Mouse (Mus musculus) left cerebral cortex, adult 18-20 months (tissue): ENCODE data around the gene Kcnj1. TPM values are rescaled to one million over a fixed set of nuclear protein-coding genes. Genes with fewer than 3 reads are reported as not detected.

Experiments used
- DNase-seq, 2 experiments: peaks; one replicate each; pipeline ENCODE4 v3.0.0; 2021 to 2022; ENCODE audit warnings: low spot score in 2 of 2, mixed read lengths in 1 of 2
- long read RNA-seq, 2 experiments: library from polyadenylated mRNA; stranded (forward); transcript quantifications; one replicate each; pipeline ENCODE4 v2.0.0; 2021
- total RNA-seq, 2 experiments: library from RNA; stranded (reverse); gene quantifications; 2 replicates each; pipeline ENCODE4 v1.2.3; 2021

The Kcnj1 gene
- total RNA-seq: not detected
- long read RNA-seq, experiment 1: 0 reads
- long read RNA-seq, experiment 2: 0 reads

GRCm38 (mm10) chr9:32372202-32372601 lies at the start of gene Kcnj1:
Gene Kcnj1 (plus strand): TSS chr9:32372493.
- no peak for DNase-seq

- DNase-seq: no peak
Observed at GRCm38 (mm10) chr9:32323610-32324009, 48.7 kb upstream of the Kcnj1 start.

GRCm38 (mm10) chr9:32328777-32329176 lies 43.5 kb upstream of the Kcnj1 start:
- DNase-seq: no peak

DNA sequence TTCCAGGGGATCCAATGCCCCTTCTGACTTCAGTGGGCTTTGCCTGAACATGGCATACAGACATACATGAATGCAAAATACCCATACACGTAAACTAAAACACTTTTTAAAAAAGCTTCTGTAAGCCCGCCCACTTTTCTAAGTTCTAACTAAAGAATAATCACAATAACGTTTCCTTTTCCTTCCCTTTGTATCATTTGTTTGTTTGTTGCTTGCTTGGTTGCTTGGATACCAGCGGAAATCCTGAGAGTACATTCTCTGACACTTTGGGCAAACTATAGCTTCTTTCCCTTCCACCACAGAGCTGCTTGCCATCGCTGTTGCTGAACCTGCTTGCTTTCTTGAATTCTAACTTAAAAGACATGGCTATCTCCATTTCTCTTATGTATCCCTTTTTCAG lies 41.1 kb upstream of the Kcnj1 start:
- no peak for DNase-seq

DNA sequence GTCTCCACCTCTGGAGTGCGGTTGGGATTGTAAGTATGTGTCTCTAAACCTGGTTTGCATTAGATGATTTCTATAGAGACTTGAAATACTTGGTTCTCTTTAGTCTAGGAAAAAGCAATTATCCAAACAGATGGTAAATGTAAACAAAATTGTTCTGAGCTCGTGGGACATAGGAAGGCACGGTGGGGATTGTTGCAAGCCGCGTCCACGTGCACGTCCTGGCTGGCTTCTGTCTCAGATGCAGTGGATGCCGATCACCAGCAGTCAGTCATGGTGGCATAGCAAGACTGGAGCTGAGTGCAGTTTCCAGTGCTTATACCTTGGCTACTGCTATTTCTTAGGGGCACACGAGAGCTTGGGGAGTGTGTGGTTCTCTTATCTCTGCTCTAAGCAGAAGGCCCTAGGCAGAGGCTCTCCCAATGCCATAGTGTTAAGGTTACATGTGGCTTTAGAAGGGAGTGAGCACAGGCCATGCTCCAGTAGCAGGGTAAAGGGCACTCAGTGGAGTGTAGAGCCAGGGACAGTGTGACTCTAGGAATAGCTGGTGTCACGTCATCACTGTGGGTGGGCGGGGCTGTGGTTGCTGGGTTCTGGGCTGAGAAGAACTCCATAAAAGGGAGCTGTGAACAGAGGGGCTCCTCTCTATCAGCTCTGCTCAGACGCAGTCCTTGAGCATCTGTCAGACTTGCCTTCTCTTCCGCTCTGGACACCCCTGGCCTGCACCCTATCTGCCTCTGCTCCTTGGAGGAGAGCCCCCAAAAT lies 36.7 kb upstream of the Kcnj1 start:
- DNase-seq: no peak

DNA sequence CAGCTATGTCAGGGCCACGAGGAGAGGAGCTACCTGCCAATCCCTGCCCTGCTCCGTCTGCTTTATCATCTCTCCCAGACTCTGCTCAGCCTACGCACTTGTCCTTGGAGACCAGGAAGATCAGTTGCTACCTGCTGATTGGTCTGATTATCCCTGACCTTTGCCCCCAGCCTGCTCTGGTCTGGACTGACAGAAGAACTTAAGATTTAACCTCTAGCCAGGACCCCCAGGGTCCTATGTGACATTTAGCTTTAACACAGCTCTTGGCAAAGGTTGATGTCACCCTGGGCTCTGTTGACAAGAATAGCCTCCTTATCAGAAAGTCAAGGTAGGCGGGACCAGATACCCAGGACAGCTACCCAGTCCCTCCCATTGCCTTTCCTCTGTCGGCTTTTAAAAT lies 31.5 kb upstream of the Kcnj1 start:
- no peak for DNase-seq

DNA sequence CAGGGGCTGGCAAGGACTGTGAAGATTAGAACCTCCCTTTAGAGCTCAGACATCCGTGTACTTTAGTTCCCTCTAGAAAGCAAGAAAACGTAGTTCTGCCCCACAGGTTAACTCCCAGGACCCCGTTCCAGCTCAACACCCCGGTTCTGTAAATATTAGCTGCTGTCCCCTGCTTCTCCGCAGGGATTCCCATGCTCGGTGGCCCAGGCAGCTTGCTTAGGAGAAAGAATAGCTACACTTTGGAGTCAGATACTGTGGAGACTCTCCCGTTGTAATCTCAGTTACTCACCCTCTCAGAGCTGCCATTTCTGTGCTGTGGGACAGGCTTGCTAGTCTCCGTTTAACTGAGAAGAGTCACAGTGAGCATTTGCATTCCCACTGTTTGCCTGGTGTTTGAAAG lies 29.4 kb upstream of the Kcnj1 start:
- no peak for DNase-seq

- DNase-seq: no peak
Observed at GRCm38 (mm10) chr9:32344051-32344450, 28.2 kb upstream of the Kcnj1 start, which contains the start of gene Kcnj5. Gene Kcnj5 (minus strand): TSS chr9:32344350.

- peak in 1 of 2 experiments; percentile 9 for DNase-seq
Observed at GRCm38 (mm10) chr9:32344489-32344888, 27.8 kb upstream of the Kcnj1 start.

DNA sequence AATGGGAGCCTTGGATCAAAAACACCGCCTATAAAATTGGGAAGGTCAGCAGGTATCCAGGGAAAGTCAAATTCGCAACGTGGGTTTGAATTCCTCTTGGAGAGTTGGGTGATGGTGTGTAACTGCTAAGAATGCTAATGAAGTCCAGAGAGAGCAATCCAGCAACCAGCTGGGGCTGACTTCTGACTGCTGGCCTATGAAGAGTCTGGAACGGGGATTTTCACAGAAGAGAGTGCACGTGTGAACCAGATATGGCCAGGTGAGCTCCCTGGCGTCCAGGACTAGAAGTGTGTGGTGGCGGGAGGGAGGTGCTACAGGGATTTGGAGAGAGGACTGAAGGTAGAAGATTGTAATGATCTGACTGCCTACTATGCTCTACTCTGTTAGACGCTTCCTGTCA lies 24.2 kb upstream of the Kcnj1 start:
- DNase-seq: no peak

DNA sequence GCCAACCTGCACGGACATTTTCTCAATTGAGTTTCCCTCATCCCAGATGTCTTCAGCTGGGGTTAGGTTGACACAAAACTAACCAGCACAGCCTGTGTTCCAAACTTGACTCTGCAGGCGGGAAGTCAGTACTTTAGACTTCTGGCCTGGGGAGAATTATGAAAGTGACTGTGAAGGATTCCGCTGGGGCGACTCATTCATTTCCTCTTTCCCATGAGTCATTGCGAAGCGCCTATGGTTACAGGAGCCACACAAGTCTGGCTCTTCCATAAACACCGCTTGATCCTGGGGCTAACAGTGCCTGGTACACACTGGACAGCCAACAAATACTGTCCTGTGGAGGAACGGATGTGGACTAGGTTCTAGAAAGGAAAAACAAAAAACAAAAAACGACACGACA lies 22.9 kb upstream of the Kcnj1 start:
- no peak for DNase-seq

DNA sequence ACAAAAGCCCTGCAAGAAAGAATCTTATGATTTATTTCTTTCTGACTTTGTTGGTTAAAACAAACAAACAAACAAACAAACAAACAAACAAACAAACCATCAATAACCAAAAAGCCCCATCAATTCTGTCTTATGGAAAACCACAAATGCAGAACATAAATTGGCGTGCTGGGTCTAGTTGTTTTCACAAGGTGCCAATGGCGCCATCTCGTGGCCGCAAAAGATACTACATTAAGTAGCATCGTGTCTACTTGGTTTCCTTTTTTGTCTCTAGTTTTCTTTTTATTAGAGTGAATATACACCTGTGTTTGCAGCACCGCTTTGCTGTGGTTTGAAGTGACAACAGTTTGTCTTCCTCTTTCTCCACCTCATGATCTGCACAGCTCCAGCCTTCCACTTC lies 22.0 kb upstream of the Kcnj1 start:
- peak; percentile 67 to 86 for DNase-seq

DNA sequence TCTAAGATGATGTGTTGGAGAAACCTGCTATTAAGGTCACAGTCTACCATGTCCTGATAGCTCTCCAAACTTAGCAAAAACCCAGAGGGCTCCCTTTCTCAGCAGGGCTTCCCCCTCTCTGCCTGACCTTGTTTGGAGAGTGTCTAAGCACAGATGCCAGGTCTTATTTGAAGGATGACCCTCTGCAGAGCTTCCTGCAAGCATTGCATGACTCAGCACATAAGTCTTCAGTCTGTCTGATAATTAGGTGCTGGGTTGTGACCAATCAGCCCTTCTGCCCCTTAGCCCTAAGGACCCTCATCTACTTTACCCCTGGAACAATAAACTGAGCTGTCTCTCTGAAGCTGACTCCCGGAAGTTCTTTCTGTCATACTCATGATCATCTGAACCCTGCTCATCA lies 11.5 kb upstream of the Kcnj1 start:
- no peak for DNase-seq

- DNase-seq: no peak
Observed at GRCm38 (mm10) chr9:32368812-32369211, 3.5 kb upstream of the Kcnj1 start.

DNA sequence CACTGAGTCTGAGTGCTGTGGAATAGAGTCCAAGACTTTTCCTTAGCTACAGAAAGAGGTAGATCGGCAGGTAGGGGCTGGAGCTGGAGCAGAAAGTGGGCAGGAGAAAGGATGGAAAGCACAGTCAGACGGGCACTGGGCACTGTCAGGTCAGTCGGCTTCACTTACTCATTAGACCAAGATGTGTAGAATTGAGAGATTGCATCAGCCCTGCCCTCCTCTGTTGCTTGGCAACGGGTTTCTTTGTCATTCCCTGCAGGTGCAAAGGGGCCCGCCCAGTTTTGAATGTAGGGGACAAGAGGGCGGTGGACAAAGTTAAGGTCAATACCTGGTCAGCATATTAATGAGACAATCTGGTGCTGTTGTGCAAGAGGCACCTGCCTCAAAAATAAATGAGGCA lies 2.9 kb upstream of the Kcnj1 start:
- DNase-seq: no peak

- DNase-seq: no peak
Observed at GRCm38 (mm10) chr9:32373656-32374055, 1.4 kb downstream of the Kcnj1 start.

GRCm38 (mm10) chr9:32376031-32376430 lies 3.7 kb downstream of the Kcnj1 start:
- DNase-seq: no peak

DNA sequence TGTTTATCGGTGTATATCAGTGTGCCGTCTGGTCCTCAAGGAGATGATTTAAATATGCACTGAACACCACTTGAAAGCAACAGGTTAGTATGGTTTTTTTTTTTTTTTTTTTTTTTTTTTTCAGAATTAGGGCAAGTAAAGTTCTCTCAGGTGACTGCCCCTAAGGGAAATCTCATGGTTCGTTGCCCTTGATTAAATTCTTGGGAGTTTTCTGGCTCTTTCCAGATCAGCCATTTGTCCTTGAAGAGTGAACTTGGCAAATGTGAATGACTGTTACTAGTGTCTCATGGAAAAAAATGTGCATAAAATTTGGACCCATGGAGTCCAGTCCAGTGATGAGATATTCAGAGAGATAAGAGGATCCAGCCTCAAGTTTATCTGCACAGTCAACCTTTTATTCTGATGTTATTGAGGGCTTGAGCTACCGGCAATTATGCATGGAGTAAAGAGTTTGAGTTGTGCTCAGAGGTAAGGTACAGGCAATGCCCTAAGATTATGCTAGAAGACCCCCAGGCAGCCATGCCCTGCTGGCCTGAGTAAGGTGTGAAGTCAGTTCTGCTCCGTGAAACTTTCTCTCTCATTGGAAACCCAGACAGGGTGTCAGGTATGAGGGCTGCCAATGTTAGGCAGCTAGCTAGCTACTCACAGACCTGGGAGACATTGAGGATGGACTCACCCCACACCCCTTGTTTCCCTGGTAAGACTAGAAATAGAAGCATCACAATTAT lies 4.7 kb downstream of the Kcnj1 start:
- DNase-seq: no peak

- DNase-seq: no peak
Observed at GRCm38 (mm10) chr9:32384906-32385305, 12.6 kb downstream of the Kcnj1 start.

DNA sequence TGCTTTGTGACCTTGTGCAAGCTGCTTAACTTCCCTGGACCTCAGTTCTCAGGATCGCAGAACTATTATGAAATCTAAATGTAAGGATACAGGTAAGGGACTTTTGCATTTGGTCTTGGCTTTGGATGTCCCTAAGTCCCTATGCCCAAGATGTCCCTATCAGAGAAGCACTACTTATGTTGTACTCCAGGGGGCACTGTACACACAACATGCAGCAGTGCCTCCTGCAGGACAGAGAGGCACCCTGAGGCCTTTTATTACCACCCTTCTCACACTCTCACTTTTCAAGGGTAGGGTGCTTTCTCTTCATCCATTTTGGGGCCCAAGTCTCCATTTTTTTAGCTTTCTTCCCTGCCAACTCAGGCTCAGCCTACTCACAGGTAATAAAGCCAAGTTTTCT lies 15.8 kb downstream of the Kcnj1 start:
- DNase-seq: no peak

- DNase-seq: no peak
Observed at GRCm38 (mm10) chr9:32391092-32391491, 18.8 kb downstream of the Kcnj1 start.

DNA sequence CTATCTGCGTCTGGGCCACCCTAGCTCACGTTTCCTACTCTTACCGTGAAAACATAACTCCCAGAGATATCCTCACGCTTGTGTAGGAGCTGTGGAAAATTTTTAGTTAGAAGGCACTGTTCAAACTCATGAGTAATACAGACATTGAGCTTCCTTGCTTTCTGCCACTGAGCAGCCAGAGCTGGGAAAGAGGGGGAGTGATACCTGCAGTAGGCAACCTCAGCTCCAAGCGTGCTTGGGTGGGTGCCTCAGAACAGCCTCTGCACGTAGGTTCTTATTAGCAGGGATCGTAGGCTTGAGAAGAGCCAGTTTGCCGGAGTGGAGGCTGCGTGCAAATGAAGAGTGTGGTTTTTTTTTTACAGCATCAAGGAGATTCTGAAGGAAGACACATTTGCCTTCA lies 19.4 kb downstream of the Kcnj1 start:
- peak; percentile 19 to 58 for DNase-seq

DNA sequence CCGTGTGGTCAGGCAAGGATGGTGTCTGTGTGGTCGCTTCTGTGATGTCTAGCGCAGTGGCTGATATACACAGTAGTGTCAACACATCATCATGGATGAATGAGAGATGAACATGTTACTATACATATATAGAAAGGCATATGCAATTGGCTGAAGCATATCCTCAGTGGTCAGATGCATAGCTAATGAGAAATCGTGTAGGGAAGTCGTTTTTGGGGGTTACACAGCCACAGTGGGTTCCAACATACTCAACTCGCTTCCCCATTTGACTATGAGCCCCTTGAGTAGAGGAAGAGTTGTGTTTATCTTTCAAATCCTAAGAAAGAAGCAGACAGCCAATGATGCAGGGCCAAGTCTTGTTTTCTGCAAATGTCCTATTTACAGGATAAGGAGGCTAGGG lies 20.4 kb downstream of the Kcnj1 start:
- no peak for DNase-seq
